Mouse (Mus musculus) ES-Bruce4 (cell line): ENCODE data around the gene Dpp9.

Experiments
- CTCF ChIP-seq: IDR thresholded peaks from one replicate; pipeline ENCODE4 v1.8.1; 2011; ENCODE audit warnings: low read depth, low read length
- POLR2A ChIP-seq: IDR thresholded peaks from one replicate; pipeline ENCODE4 v1.8.1; 2011; ENCODE audit warnings: low read length; ENCODE audit not compliant: insufficient read depth

GRCm38 (mm10) chr17:56146131-56146530, 72.6 kb downstream of the Dpp9 start:
- TF ChIP-seq CTCF (no peak), POLR2A (no peak)
